ENCODE assay signal across 9 mouse cellular contexts in genomic region chr2:161516921-161517320, GRCm38 (mm10).
DNase-seq lines count a peak whose midpoint lies in the region; ATAC-seq lines count a peak whose summit lies in the region.
"Had no signal": no experiment of that assay in that cellular context is flagged by ENCODE, and none has a peak within 500 bp of the region (broad histone marks: within the 10 kb centered on the region; RNA-seq: fewer than 3 reads in every experiment).

No protein-coding gene starts in this region.

- no peak for ATAC-seq in liver, embryonic 11.5 days (replicated peaks; ENCODE audit: low FRiP score)
- no peak for ATAC-seq in monocyte, adult 5-6 weeks (replicated peaks; ENCODE audit: insufficient number of reproducible peaks, low FRiP score, low TSS enrichment, poor library complexity, severe bottlenecking)

- H3K4me1 ChIP-seq in liver, embryonic 11.5 days (replicated peaks; ENCODE audit: control insufficient read depth, insufficient read depth, low read length) = no peaks in the 10 kb centered on the region
- H3K4me1 ChIP-seq: limb, embryonic 15.5 days had no signal

- H3K36me3 ChIP-seq in liver, embryonic 11.5 days (ENCODE audit: control insufficient read depth, insufficient read depth, low read length) = no peaks in the 10 kb centered on the region
- H3K36me3 ChIP-seq: limb, embryonic 15.5 days had no signal

- H3K4me3 ChIP-seq in liver, embryonic 11.5 days (ENCODE audit: low read depth, low read length) = no peak overlapping the region
- H3K4me3 ChIP-seq: limb, embryonic 15.5 days had no signal

- WGBS in liver, embryonic 11.5 days = 63% methylated on average over 5 of the region's 5 CpGs

- no peaks in the 10 kb centered on the region for H3K9me3 ChIP-seq in liver, embryonic 11.5 days (ENCODE audit: control insufficient read depth, low read length)
- H3K9me3 ChIP-seq: limb, embryonic 15.5 days had no signal

- peak; percentile 28 to 82 for DNase-seq in adrenal gland, adult (ENCODE audit: inconsistent age in 2 of 2, low spot score in 1 of 2)
- DNase-seq in adrenal gland, adult 8-10 months = no peak
- DNase-seq in ovary, postnatal 10 days (ENCODE audit: low spot score) = peak; percentile 2
- DNase-seq in ovary, adult 18-20 months (ENCODE audit: low spot score) = no peak
- DNase-seq in layer of hippocampus, adult 9-11 months = peak; percentile 32
- DNase-seq in right cerebral cortex, postnatal 10 days (ENCODE audit: low spot score in 2 of 2) = peak; percentile 83 to 87
- DNase-seq in liver, embryonic 11.5 days (ENCODE audit: low spot score) = no peak

- no peak overlapping the region for H3K27ac ChIP-seq in liver, embryonic 11.5 days (ENCODE audit: low read depth, low read length)
- H3K27ac ChIP-seq: limb, embryonic 15.5 days had no signal

- no peak overlapping the region for H3K4me2 ChIP-seq in liver, embryonic 11.5 days
- H3K4me2 ChIP-seq: limb, embryonic 15.5 days had no signal

- H3K27me3 ChIP-seq in liver, embryonic 11.5 days (replicated peaks; ENCODE audit: control insufficient read depth, insufficient read depth, low read length) = no peaks in the 10 kb centered on the region

- no peak overlapping the region for H3K9ac ChIP-seq in liver, embryonic 11.5 days (ENCODE audit: low read depth, low read length)
- H3K9ac ChIP-seq: limb, embryonic 15.5 days had no signal

Comparison
In these comparisons a context has a peak if more than half of its experiments do, and no peak if none do; other contexts are left out.
1. DNase-seq: peak in adrenal gland, adult (2 of 2), ovary, postnatal 10 days (single experiment), layer of hippocampus, adult 9-11 months (single experiment) and right cerebral cortex, postnatal 10 days (2 of 2); none in adrenal gland, adult 8-10 months (single experiment), ovary, adult 18-20 months (single experiment) and liver, embryonic 11.5 days (single experiment).